Comparison of ENCODE assay signal across 24 mouse cellular contexts in genomic region chr15:95481585-95481984, GRCm38 (mm10). TPM values are rescaled to one million over a fixed set of nuclear protein-coding genes. Genes with fewer than 3 reads are reported as not detected.
DNase-seq lines count a peak whose midpoint lies in the region; ATAC-seq and TF ChIP-seq lines count a peak whose summit lies in the region.
"Had no signal": no experiment of that assay in that cellular context is flagged by ENCODE, and none has a peak within 500 bp of the region (broad histone marks: within the 10 kb centered on the region; RNA-seq: fewer than 3 reads in every experiment).

No protein-coding gene starts in this region.

- H3K4me3 ChIP-seq in intestine, embryonic 14.5 days (ENCODE audit: low read depth, low read length): no peak overlapping the region
- H3K4me3 ChIP-seq in intestine, embryonic 16.5 days (ENCODE audit: low read length): no peak overlapping the region
- H3K4me3 ChIP-seq in kidney, embryonic 15.5 days (replicated peaks): no peak overlapping the region
- no peak overlapping the region for H3K4me3 ChIP-seq in kidney, adult 2 months (ENCODE audit: insufficient read depth, low read depth, low read length)
- H3K4me3 ChIP-seq in layer of hippocampus, adult 2 months: no peak overlapping the region
- H3K4me3 ChIP-seq: embryonic facial prominence, embryonic 10.5 days; embryonic facial prominence, embryonic 12.5 days; forebrain, embryonic 13.5 days; forebrain, embryonic 15.5 days had no signal

- TF ChIP-seq POLR2A in kidney, adult 2 months (IDR thresholded peaks at IDR 0.05; ENCODE audit: low read depth, low read length): no peak

- H3K27ac ChIP-seq in intestine, embryonic 14.5 days (ENCODE audit: low read depth): no peak overlapping the region
- H3K27ac ChIP-seq in intestine, embryonic 16.5 days (ENCODE audit: low read length): no peak overlapping the region
- H3K27ac ChIP-seq in kidney, embryonic 15.5 days: no peak overlapping the region
- H3K27ac ChIP-seq in kidney, adult 2 months (ENCODE audit: insufficient read depth, low read depth, low read length): no peak overlapping the region
- peak overlapping the region; percentile 58; the same call in 1 of the 2 replicates for H3K27ac ChIP-seq in layer of hippocampus, adult 2 months
- H3K27ac ChIP-seq: embryonic facial prominence, embryonic 10.5 days; embryonic facial prominence, embryonic 12.5 days; forebrain, embryonic 13.5 days; forebrain, embryonic 15.5 days had no signal

- H3K4me1 ChIP-seq in intestine, embryonic 14.5 days (replicated peaks; ENCODE audit: control insufficient read depth, insufficient read depth, low read length): no peaks in the 10 kb centered on the region
- no peaks in the 10 kb centered on the region for H3K4me1 ChIP-seq in intestine, embryonic 16.5 days (ENCODE audit: control insufficient read depth, insufficient read depth, low read length)
- no peaks in the 10 kb centered on the region for H3K4me1 ChIP-seq in kidney, embryonic 15.5 days
- no peaks in the 10 kb centered on the region for H3K4me1 ChIP-seq in kidney, adult 2 months (ENCODE audit: control insufficient read depth, insufficient read depth, low read length)
- H3K4me1 ChIP-seq: embryonic facial prominence, embryonic 12.5 days; forebrain, embryonic 13.5 days; forebrain, embryonic 15.5 days had no signal

- no peak for DNase-seq in intestine, embryonic 14.5 days (ENCODE audit: low spot score)
- DNase-seq in kidney, adult 2 months: no peak
- DNase-seq in layer of hippocampus, adult 2 months (ENCODE audit: low spot score in 2 of 2): peak in 1 of 2 experiments; percentile 7
- no peak for DNase-seq in layer of hippocampus, postnatal 36 days
- DNase-seq: adrenal gland, adult 8-10 months; adrenal gland, postnatal 14 days; adrenal gland, postnatal 36 days; B cell, adult 2 months; cerebellum, adult 11-12 months; cerebellum, adult 2 months; cerebellum, adult 9-10 months; cerebellum, postnatal 10 days; cerebellum, postnatal 25 days had no signal

- no peak overlapping the region for H3K4me2 ChIP-seq in intestine, embryonic 14.5 days (ENCODE audit: low read length)
- H3K4me2 ChIP-seq in intestine, embryonic 16.5 days (ENCODE audit: low read depth, low read length): no peak overlapping the region
- H3K4me2 ChIP-seq in kidney, embryonic 15.5 days: no peak overlapping the region
- H3K4me2 ChIP-seq: embryonic facial prominence, embryonic 12.5 days; forebrain, embryonic 13.5 days; forebrain, embryonic 15.5 days had no signal

- H3K9ac ChIP-seq in intestine, embryonic 14.5 days (ENCODE audit: low read length): no peak overlapping the region
- no peak overlapping the region for H3K9ac ChIP-seq in intestine, embryonic 16.5 days (ENCODE audit: low read depth, low read length)
- H3K9ac ChIP-seq in kidney, embryonic 15.5 days: no peak overlapping the region
- H3K9ac ChIP-seq: embryonic facial prominence, embryonic 12.5 days; forebrain, embryonic 13.5 days; forebrain, embryonic 15.5 days had no signal

- H3K36me3 ChIP-seq in intestine, embryonic 14.5 days (ENCODE audit: control insufficient read depth, insufficient read depth, low read length): no peaks in the 10 kb centered on the region
- H3K36me3 ChIP-seq in intestine, embryonic 16.5 days (ENCODE audit: control insufficient read depth, insufficient read depth, low read length): no peaks in the 10 kb centered on the region
- H3K36me3 ChIP-seq in kidney, embryonic 15.5 days: no peaks in the 10 kb centered on the region
- no peaks in the 10 kb centered on the region for H3K36me3 ChIP-seq in kidney, adult 2 months (ENCODE audit: control insufficient read depth, insufficient read depth, low read length)
- H3K36me3 ChIP-seq: embryonic facial prominence, embryonic 10.5 days; embryonic facial prominence, embryonic 12.5 days; forebrain, embryonic 15.5 days; G1E had no signal

- no peak for TF ChIP-seq CTCF in kidney, adult 2 months (conservative IDR thresholded peaks at IDR 0.05; ENCODE audit: insufficient read depth, insufficient read length, low read depth, low read length)
- no peak for TF ChIP-seq CTCF in layer of hippocampus, adult 2 months (conservative IDR thresholded peaks at IDR 0.05)

- H3K9me3 ChIP-seq in intestine, embryonic 14.5 days (ENCODE audit: control insufficient read depth, low read length): no peaks in the 10 kb centered on the region
- H3K9me3 ChIP-seq in intestine, embryonic 16.5 days (ENCODE audit: control insufficient read depth, low read length): no peaks in the 10 kb centered on the region
- no peaks in the 10 kb centered on the region for H3K9me3 ChIP-seq in kidney, embryonic 15.5 days (replicated peaks)
- H3K9me3 ChIP-seq: embryonic facial prominence, embryonic 10.5 days; embryonic facial prominence, embryonic 12.5 days; forebrain, embryonic 13.5 days; forebrain, embryonic 15.5 days had no signal

- ATAC-seq in intestine, embryonic 14.5 days (replicated peaks; ENCODE audit: low FRiP score, low TSS enrichment, low read depth): 0 out of 2 replicates have a peak, but pooled peaks have one; percentile 15
- ATAC-seq in intestine, embryonic 16.5 days: no peak
- peak; percentile 52; the same call in 1 of the 2 replicates for ATAC-seq in kidney, embryonic 15.5 days (replicated peaks; ENCODE audit: low FRiP score)
- ATAC-seq: activated CD4-positive, CD25-positive, alpha-beta regulatory T cell, adult 4 months; CD4-positive, CD25-positive, alpha-beta regulatory T cell, adult 4 months; forebrain, embryonic 13.5 days; forebrain, embryonic 15.5 days; Patski had no signal

- WGBS in intestine, embryonic 14.5 days: 88% methylated on average over 4 of the region's 4 CpGs
- 91% methylated on average over 4 of the region's 4 CpGs for WGBS in intestine, embryonic 16.5 days
- WGBS in kidney, embryonic 15.5 days: 87% methylated on average over 4 of the region's 4 CpGs
- WGBS in kidney, adult 2 months: 82% methylated on average over 4 of the region's 4 CpGs

- H3K27me3 ChIP-seq in intestine, embryonic 14.5 days (replicated peaks; ENCODE audit: control insufficient read depth, insufficient read depth, low read length): no peaks in the 10 kb centered on the region
- H3K27me3 ChIP-seq in intestine, embryonic 16.5 days (replicated peaks; ENCODE audit: control insufficient read depth, insufficient read depth, low read length): no peaks in the 10 kb centered on the region
- H3K27me3 ChIP-seq in kidney, embryonic 15.5 days: no peaks in the 10 kb centered on the region
- no peaks in the 10 kb centered on the region for H3K27me3 ChIP-seq in kidney, adult 2 months (replicated peaks; ENCODE audit: control insufficient read depth, insufficient read depth, low read length)
- H3K27me3 ChIP-seq: CH12.LX; embryonic facial prominence, embryonic 12.5 days; forebrain, embryonic 13.5 days; forebrain, embryonic 15.5 days had no signal

RNA-seq across cellular contexts. Expression of gene Nell2, which starts 46.8 kb away (rescaled TPM):
- 21.0 and 24.5 TPM in 2 replicates for polyA plus RNA-seq in intestine, embryonic 14.5 days (2014; fragmentation: Nextera tagmentation; extraction: Ambion mirVana)
- 8.7 and 9.5 TPM in 2 replicates for polyA plus RNA-seq in intestine, embryonic 16.5 days (2015; fragmentation: Nextera tagmentation; extraction: Ambion mirVana)
- 12.3 and 12.7 TPM in 2 replicates for polyA plus RNA-seq in kidney, embryonic 15.5 days (2015; fragmentation: Nextera tagmentation; extraction: Ambion mirVana)
- polyA plus RNA-seq in kidney, adult 2 months (2012; rRNA removed): 0.14 TPM in 2 replicates
- 100 to 1,000 TPM; 738 to 777 TPM for total RNA-seq in layer of hippocampus, adult 2 months (2021)
- total RNA-seq in layer of hippocampus, postnatal 36 days (2021): 100 to 1,000 TPM; 744 to 782 TPM
- total RNA-seq: CH12.LX had no signal
- polyA plus RNA-seq: activated CD4-positive, CD25-positive, alpha-beta regulatory T cell, adult 4 months; CD4-positive, CD25-positive, alpha-beta regulatory T cell, adult 4 months; G1E had no signal
